Mouse (Mus musculus): ENCODE data around the gene 2410137M14Rik.

Gene 2410137M14Rik

DNA sequence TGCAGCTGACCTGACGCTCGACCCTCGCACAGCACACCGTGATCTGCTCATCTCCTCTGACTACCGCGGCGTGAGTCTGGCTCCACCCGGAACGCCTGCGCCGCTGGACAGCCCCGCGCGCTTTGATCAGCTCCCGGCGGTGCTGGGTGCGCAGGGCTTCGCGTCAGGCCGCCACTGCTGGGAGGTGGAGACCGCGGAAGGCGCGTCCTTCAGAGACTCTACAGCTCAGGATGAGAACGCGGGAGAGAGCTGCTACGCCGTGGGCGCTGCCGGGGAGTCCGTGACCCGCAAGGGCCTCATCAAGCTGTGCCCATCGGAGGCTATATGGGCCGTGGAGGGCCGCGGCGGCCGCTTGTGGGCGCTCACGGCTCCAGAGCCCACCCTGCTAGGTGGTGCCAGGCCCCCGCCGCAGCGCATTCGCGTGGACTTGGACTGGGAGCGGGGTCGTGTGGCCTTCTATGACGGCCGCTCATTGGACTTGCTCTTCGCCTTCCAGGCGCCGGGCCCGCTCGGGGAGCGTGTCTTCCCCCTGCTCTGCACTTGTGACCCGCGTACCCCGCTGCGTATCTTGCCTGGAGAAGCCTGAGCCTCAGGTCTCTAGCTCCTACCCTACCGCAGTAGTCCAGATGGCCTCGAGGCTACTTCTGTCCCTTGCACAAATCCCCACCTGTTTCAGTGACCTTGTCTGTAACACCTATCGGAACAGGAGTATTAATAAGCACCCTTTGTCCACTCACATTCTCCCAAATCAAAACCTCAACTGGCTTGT, 33.8 kb downstream of the 2410137M14Rik start:
- DNase-seq = peak in 1 of 2 experiments; percentile 39

- peak in 1 of 2 experiments; percentile 21 for DNase-seq
Measured at GRCm38 (mm10) chr17:36944121-36944775, 36.8 kb downstream of the 2410137M14Rik start.

GRCm38 (mm10) chr17:36943691-36944090, 37.3 kb downstream of the 2410137M14Rik start:
- no peak for DNase-seq

- DNase-seq = peak; percentile 79 to 81
Measured at GRCm38 (mm10) chr17:36942791-36943471, 38.1 kb downstream of the 2410137M14Rik start, which contains the start of gene Rnf39. Gene Rnf39 (plus strand): TSS chr17:36942918.

DNA sequence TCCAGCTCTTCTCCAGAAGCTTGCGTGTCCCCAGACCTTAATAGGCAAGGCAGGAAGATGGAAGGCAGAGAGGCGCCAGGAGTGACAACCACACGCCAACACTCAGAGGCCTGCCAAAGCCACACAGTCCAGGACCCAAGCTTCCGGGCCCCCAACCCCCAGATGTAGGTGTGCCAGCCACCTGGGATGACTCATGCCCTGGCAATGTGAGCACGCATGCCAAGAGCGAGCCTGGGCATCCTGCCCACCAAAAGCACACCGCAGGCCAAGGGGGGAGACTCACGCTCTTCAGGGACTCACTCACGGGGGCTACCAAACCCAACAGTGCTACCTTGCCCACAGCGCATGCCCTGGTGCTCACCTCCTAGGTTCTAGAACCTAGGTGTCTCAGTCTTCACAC, 38.6 kb downstream of the 2410137M14Rik start:
- peak; percentile 89 to 90 for DNase-seq

DNA sequence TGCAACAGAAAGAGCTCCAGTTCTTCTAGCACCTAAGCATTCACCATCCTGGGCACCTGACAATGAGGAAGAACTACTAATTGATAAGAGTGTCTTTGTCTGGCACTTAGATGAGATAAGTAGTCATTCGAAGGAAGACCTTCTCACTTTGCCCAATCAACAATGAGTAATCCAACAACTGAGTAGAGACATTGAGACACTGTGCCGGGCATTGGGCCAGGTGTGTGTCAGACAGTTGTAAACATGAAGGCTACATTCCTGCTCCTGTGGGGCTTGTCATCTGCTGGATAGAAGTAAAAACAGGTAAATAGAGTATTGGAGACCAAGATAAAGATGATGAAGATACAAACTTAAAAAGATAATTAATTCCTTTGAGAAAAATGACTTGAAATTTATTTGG, 43.0 kb downstream of the 2410137M14Rik start:
- DNase-seq = no peak

DNA sequence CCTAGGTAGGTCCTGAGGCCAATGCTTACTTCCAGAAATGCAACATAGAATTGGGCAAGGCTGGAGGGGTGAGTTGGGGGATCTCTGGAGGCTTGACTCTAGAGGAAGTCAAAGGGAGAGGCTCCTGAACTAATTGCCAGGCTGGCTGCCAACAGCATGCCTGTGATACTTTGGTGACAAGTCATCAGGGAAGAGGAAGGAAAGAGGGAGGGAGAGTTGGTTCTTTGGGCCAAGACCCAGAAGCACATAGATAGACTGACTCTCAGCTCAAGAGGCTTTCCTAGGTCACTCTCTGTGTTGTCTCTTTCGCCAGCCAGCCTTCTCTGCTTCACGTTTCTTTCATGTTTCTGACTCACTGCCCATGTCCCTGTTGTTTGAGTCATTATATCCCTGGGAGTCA, 49.2 kb downstream of the 2410137M14Rik start:
- DNase-seq = peak; percentile 54 to 67

- DNase-seq = no peak
Measured at GRCm38 (mm10) chr17:36931130-36931529, 49.9 kb downstream of the 2410137M14Rik start.

DNA sequence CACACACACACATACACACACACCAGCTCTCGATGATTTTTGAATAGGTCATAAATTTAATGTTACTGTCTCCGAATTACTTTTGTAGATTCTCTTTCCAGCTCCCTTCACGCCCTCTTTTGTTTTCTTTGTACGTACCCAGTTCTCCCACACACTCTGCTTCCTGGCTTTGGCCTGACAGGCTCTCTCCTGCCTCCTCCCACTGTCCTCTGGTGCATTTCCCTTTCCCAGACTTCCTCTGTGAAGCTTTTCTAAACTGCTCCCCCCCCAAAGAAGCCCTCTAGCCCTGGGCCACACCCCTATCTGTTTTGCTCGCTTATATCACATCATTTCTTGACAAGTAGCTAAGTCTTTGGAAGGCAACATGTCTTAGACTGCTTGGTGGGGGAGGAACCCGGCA, 50.8 kb downstream of the 2410137M14Rik start:
- no peak for DNase-seq

GRCm38 (mm10) chr17:36929236-36929932, 51.7 kb downstream of the 2410137M14Rik start:
- no peak for DNase-seq
